Mouse (Mus musculus) heart, embryonic 16.5 days (tissue): ENCODE data around the gene Grk3. TPM values are rescaled to one million over a fixed set of nuclear protein-coding genes. Genes with fewer than 3 reads are reported as not detected.

Experiments used
- ATAC-seq: fragments of 200-750 bp; cut with Nextera tagmentation; replicated peaks from 2 replicates; pipeline ENCODE4 v1.8.0; 2017; ENCODE audit warnings: moderate number of reproducible peaks; ENCODE audit not compliant: insufficient read depth, low FRiP score; ENCODE audit errors: extremely low read depth
- H3K27ac ChIP-seq: fragments of 300-500 bp; sonication (generic); 2 replicates; pipeline ENCODE4 v1.5.1; 2014; ENCODE audit warnings: mild to moderate bottlenecking, low read length, control low read depth, moderate library complexity
- H3K27me3 ChIP-seq: fragments of 300-500 bp; sonication (generic); 2 replicates; pipeline ENCODE4 v1.6.1; 2014; ENCODE audit warnings: low read length, mixed read lengths; ENCODE audit not compliant: control insufficient read depth, insufficient read depth
- H3K36me3 ChIP-seq: fragments of 300-500 bp; sonication (generic); 2 replicates; pipeline ENCODE4 v1.6.1; 2014; ENCODE audit not compliant: control insufficient read depth, insufficient read depth
- H3K4me1 ChIP-seq: fragments of 300-500 bp; sonication (generic); 2 replicates; pipeline ENCODE4 v1.6.1; 2014; ENCODE audit warnings: low read length, mixed read lengths; ENCODE audit not compliant: control insufficient read depth, insufficient read depth
- H3K4me2 ChIP-seq: fragments of 300-500 bp; sonication (generic); 2 replicates; pipeline ENCODE4 v1.6.1; 2014; ENCODE audit warnings: low read depth, mild to moderate bottlenecking, control low read depth, low read length
- H3K4me3 ChIP-seq: fragments of 300-500 bp; sonication (generic); 2 replicates; pipeline ENCODE4 v1.5.1; 2014; ENCODE audit warnings: mild to moderate bottlenecking, control low read depth, low read length
- H3K9ac ChIP-seq: fragments of 300-500 bp; sonication (generic); 2 replicates; pipeline ENCODE4 v1.6.1; 2014; ENCODE audit warnings: low read length, control low read depth
- H3K9me3 ChIP-seq: fragments of 300-500 bp; sonication (generic); replicated peaks from 2 replicates; pipeline ENCODE4 v1.6.1; 2016; ENCODE audit warnings: low read length; ENCODE audit not compliant: control insufficient read depth
- WGBS: fragments of 180-500 bp; shearing (Covaris S2); extraction: QIAGEN DNeasy Blood & Tissue Kit; methylation state at CpG from one replicate; pipeline ENCODE4 v1.1.7; 2014; 5-methylcytosine and 5-hydroxymethylcytosine counted together
- polyA plus RNA-seq: library from polyadenylated mRNA; unstranded; fragments of >200 nt; fragmentation: Nextera tagmentation; extraction: Ambion mirVana; gene quantifications from 2 replicates; pipeline ENCODE4 v1.2.1, GENCODE M21; 2015

The Grk3 gene
- 21.7 and 23.9 TPM in 2 replicates for polyA plus RNA-seq

DNA sequence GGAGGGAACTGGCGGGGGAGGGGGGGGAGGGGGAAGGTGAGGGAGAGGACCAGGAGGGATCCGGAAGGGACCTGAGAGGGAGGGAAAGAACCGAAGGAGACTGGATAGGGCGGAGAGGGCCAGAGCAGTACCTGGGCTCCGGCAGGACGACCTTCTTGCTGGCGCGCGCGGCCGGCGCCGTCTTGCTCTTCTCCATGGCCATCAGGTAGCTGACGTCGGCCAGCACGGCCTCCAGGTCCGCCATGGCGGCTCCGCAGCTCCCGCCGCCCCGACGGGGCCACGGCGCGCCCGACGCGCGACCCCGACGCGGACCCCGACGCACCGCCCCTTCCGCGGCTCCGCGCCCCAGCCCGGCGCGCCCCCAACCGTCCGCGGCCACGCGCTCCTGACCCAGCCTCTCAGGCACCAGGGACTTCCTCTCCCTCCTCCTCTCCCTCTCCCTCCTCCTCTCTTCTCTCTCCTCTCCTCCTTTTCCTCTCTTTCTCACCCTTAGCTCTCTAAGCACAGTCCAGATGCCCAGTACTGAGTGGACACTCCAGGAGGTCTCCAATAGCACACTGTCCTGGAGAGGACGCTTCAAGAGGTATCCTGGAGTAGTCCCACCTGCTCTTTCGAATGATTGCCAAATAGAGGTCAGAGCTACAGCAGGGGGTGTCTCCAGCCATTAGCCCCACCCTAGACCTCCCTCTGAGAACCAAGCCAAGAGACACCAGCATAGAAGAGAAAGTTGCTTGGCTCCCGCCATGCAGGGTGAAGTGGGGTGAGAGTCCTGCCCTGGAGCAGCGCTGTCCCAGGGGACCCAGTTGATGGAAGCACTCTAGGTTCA is at the start of gene Grk3:
Gene Grk3, minus strand, starts transcription at position 556 of the 826 bp plus-strand sequence.
- no peaks in the 10 kb centered on the region for H3K9me3 ChIP-seq
- peak within 1 kb of the TSS; percentile 78 for H3K4me2 ChIP-seq
- no peaks in the 10 kb centered on the region for H3K27me3 ChIP-seq
- 4% methylated on average over 30 of the region's 52 CpGs for WGBS
- peak within 1 kb of the TSS; percentile 84 for H3K27ac ChIP-seq
- H3K4me3 ChIP-seq: peak within 1 kb of the TSS; percentile 67
- H3K9ac ChIP-seq: peak within 1 kb of the TSS; percentile 81
- ATAC-seq: peak; percentile 90
- peaks cover 23% of the 10 kb centered on the region for H3K4me1 ChIP-seq
- no peaks in the 10 kb centered on the region for H3K36me3 ChIP-seq

DNA sequence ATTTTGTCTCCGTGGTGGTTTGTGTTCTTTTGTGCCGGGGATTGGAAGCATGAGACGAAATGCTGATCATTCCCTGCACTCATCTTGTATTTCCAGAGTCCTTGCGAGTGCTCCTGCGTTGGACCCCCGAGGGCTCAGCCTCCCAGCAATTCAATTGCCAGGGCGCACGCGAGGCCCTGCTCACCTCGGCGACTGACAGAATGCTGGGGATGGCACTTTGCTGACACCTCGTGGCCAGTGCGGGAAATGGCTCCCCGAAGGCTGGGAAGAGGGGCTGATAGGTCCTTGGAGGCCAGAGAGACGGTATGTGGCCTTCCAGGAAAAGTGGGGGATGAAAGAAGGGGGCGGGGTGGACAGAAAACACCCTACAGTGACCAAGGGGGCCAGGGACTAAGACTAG is 38.7 kb upstream of the Grk3 start:
- Histone ChIP-seq H3K36me3 (no peaks in the 10 kb centered on the region), H3K27me3 (peaks cover 5% of the 10 kb centered on the region; the same call in 1 of the 2 replicates), H3K9ac (no peak overlapping the region), H3K4me3 (no peak overlapping the region), H3K27ac (no peak overlapping the region), H3K4me1 (no peaks in the 10 kb centered on the region), H3K4me2 (no peak overlapping the region), H3K9me3 (no peaks in the 10 kb centered on the region; the same call in 1 of the 2 replicates)
- peak; percentile 65; the same call in 1 of the 2 replicates for ATAC-seq
- WGBS: 2% methylated on average over 16 of the region's 16 CpGs

DNA sequence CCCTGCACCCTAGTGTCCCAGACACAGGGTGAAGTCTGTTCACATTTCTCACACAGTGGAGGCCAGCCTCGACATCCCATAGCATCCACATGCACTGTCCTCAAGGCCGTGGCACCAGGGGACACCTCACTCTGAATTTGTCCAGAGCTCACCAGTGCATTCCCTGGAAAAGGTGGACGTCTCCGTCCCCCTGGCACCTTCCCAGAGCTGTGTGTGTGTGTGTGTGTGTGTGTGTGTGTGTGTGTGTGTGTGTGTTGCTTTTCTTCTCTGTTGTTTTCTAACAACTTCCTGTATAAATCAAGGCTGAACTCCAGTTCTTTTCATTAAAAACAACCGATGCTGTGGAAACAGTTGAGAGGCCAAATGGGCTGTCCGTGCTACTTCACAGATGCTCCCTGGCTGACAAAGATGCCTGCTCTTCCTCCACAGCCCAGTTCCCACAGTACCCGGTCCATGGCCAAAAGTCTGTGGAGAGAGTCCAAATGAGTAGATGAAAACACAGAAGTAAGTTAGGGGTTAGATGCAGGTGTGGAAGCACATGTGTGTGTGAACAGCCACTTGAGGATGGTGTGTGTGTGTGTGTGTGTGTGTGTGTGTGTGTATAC is 35.1 kb upstream of the Grk3 start:
- Histone ChIP-seq H3K9ac (no peak overlapping the region), H3K4me3 (no peak overlapping the region), H3K9me3 (no peaks in the 10 kb centered on the region; the same call in 1 of the 2 replicates), H3K36me3 (no peaks in the 10 kb centered on the region), H3K4me2 (no peak overlapping the region), H3K27me3 (peaks cover 2% of the 10 kb centered on the region; the same call in 1 of the 2 replicates), H3K4me1 (no peaks in the 10 kb centered on the region), H3K27ac (no peak overlapping the region)
- 63% methylated on average over 7 of the region's 7 CpGs for WGBS
- no peak for ATAC-seq

DNA sequence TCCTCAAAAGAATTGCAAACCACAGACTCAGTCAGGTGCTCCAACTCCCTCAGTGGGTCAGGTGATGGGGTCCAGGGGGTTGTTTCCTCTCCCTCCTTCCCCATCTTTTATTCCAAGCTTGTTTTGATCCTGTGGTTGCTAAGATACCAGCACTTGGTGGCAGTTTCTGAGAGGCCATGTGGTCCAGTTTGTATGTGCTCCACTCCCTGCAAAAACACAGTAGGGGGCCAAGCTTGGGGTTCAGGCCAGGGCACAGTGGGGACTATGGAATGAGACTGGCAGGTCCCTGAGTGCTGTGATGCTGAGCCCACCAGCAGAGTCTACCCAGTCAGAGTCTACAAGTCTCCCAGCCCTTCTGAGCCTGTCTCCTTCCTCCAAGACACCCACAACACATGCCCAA is 34.3 kb upstream of the Grk3 start:
- no peaks in the 10 kb centered on the region for H3K4me1 ChIP-seq
- no peak overlapping the region for H3K27ac ChIP-seq
- H3K27me3 ChIP-seq: peaks cover 2% of the 10 kb centered on the region; the same call in 1 of the 2 replicates
- no peak for ATAC-seq
- no peak overlapping the region for H3K4me2 ChIP-seq
- H3K36me3 ChIP-seq: no peaks in the 10 kb centered on the region
- H3K4me3 ChIP-seq: no peak overlapping the region
- no peak overlapping the region for H3K9ac ChIP-seq
- H3K9me3 ChIP-seq: no peaks in the 10 kb centered on the region; the same call in 1 of the 2 replicates

DNA sequence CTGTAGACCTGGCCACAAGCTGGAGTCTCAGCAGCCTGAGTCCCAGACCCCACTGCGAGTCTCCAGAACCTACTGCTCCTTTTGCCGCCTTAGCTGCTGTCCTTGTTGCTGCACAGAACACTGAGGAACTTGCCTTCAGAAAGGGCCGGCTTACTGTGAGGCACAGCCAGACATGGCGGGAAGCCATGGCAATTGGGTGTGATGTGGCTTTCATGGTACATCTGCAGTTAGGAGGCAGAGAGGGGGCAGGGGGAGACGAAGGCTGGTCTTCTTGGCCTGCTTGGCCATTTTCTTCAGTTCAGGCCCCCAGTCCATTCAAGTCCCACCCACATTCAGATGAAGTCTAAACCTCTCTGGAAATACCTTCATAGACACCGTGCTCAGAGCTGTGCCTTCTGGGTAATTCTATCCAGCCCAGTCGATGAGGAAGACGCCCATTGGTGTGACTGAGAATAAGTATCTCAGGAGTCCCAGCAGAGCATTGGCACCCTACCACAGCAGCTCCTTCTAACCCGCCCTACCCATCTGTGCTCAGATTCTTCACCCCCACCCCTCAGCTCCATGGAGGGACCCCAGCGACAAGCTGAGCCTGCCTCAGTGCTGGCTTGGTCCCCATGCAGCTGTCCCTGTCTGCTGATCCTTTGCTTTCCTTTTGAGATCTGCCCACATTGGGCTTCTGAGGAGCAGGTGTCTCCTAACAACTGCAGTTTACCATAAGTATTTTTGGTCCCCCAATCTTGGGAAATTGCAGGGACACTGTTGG is 30.1 kb upstream of the Grk3 start:
- Histone ChIP-seq H3K4me2 (no peak overlapping the region), H3K27me3 (no peaks in the 10 kb centered on the region), H3K9ac (no peak overlapping the region), H3K4me1 (peaks cover 18% of the 10 kb centered on the region), H3K4me3 (no peak overlapping the region), H3K36me3 (no peaks in the 10 kb centered on the region), H3K9me3 (no peaks in the 10 kb centered on the region; the same call in 1 of the 2 replicates), H3K27ac (no peak overlapping the region)
- ATAC-seq: no peak
- WGBS: 87% methylated on average over 10 of the region's 10 CpGs

DNA sequence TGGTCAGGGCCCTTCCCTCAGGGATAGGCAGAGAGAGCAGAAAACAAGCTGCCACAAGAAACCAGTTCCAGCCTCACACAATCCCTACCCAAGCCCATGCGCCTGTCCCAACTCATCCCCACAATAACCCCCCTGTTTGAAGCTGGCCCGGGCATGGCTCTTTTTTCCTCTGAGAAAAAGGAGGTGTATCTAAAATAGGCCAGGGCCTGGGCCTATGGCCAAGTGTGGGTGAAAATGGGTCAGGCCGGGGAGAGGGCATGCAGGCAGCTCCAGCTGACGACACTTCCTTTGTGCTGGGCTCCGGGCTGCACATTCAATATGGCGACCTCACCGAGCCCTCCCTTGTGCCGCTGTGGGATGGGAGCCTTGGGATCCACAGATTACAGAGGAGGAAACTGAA is 27.9 kb upstream of the Grk3 start:
- Histone ChIP-seq H3K4me3 (no peak overlapping the region), H3K9me3 (peaks cover 2% of the 10 kb centered on the region; the same call in 1 of the 2 replicates), H3K36me3 (no peaks in the 10 kb centered on the region), H3K4me1 (peaks cover 21% of the 10 kb centered on the region), H3K27ac (no peak overlapping the region), H3K27me3 (no peaks in the 10 kb centered on the region), H3K9ac (no peak overlapping the region), H3K4me2 (no peak overlapping the region)
- whole genome bisulfite sequencing: 54% methylated on average over 8 of the region's 8 CpGs
- ATAC-seq: no peak

DNA sequence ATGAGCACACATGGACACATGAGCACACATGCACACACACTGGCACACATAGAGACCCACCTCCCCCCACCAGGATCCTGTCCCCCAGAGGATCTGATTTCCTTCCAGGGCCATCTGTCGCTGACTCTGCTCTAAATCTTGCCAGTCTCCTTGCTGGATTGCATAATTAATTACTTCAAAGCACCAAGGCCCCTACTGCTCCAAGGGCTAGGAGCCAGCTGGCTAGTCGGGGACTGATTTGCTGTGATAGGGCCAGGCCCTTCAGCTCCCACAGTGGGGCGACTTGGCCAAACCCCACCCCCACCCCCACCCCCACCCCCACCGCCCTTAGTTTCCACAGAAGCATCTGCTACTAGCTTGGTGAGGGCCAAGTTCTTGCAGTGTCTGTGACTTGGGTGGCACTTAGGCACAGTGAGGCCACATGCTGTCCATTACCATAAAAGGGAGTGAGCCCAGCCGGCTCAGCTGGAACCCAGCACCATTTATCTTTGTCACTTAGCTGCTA is 26.0 kb upstream of the Grk3 start:
- H3K27ac ChIP-seq: no peak overlapping the region
- H3K9me3 ChIP-seq: 0 out of 2 replicates have a peak, but pooled peaks cover 2% of the 10 kb centered on the region
- H3K4me3 ChIP-seq: no peak overlapping the region
- H3K36me3 ChIP-seq: no peaks in the 10 kb centered on the region
- H3K4me2 ChIP-seq: no peak overlapping the region
- WGBS: 13% methylated on average over 5 of the region's 5 CpGs
- no peak overlapping the region for H3K9ac ChIP-seq
- ATAC-seq: peak; percentile 42; the same call in 1 of the 2 replicates
- H3K4me1 ChIP-seq: peaks cover 21% of the 10 kb centered on the region
- H3K27me3 ChIP-seq: no peaks in the 10 kb centered on the region

DNA sequence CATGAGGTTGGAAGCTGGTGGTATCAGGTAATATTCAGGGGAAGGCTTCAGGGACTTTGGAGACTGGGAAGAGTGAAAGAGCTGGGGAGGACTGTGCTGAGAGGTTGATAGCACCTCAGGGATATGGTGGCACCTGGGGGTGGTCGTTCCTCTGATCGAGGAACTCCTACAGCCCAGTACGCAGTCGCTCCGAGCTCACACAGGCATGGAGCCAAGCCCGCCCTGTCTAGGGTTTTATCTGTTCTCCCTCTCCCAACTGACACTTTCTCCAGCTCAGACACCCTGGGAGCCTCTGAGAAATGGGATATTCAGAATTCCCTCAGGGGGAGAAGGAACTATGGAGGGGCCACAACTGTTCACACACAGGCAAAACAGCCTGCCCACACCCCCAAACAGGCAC is 25.2 kb upstream of the Grk3 start:
- Histone ChIP-seq H3K9me3 (0 out of 2 replicates have a peak, but pooled peaks cover 2% of the 10 kb centered on the region), H3K27me3 (no peaks in the 10 kb centered on the region), H3K4me2 (no peak overlapping the region), H3K4me1 (peaks cover 24% of the 10 kb centered on the region), H3K36me3 (no peaks in the 10 kb centered on the region), H3K27ac (peak overlapping the region; percentile 16; the same call in 1 of the 2 replicates), H3K4me3 (no peak overlapping the region), H3K9ac (no peak overlapping the region)
- ATAC-seq: no peak; the same call in 1 of the 2 replicates
- WGBS: 18% methylated on average over 6 of the region's 6 CpGs
